Mouse (Mus musculus) B cell, adult 67 days (primary cell): ENCODE results near the gene Gm11037. TPM values are rescaled to one million over a fixed set of nuclear protein-coding genes. Genes with fewer than 3 reads are reported as not detected.

Experiments used
- total RNA-seq, 2 experiments: library from RNA; stranded (reverse); gene quantifications; 4 replicates each; pipeline ENCODE4 v1.2.4; 2023

The Gm11037 gene
- not detected for total RNA-seq

DNA sequence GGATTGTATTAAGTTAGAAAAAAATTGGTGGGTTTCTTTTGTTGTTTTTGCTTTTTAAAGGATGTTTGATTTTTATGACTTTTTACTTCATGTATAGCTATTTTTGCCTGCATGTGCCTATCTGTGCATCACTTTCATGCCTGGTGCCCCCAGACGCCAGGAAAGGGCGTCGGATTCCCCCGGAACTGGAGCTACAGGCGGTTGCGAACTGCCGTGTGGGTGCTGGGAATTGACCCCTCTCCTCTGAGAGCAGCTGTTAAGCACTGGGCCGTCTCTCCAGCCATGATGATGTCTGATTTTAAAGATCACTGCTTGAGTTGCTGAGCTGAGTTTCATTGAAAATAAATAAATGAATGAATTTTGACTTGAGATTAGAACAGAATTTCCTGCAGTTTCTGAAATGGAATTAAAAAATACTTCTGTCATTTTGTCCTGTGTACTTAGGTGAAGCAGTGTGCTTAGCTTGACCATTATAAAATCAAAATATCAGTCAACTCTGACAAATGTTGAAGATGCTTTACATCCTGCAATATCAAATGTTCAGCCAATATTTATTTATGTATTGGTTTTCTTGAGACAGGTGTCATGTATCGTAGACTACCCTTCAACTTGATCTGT is at the start of gene Gm11037:
Gene Gm11037 (plus strand): TSS at position 568 of the 618 bp plus-strand sequence.

GRCm38 (mm10) chr2:131086667-131087390 is 46.5 kb upstream of the Gm11037 start, which contains the start of gene Siglec1:
Siglec1 (minus strand) TSS chr2:131086765.

GRCm38 (mm10) chr2:131127161-131127730 is 6.1 kb upstream of the Gm11037 start, which contains the start of gene Hspa12b:
Hspa12b (plus strand) TSS chr2:131127280.

GRCm38 (mm10) chr2:131159938-131160581 is 26.8 kb downstream of the Gm11037 start, which contains the start of gene 1700037H04Rik:
1700037H04Rik (minus strand) TSS chr2:131160081.

DNA sequence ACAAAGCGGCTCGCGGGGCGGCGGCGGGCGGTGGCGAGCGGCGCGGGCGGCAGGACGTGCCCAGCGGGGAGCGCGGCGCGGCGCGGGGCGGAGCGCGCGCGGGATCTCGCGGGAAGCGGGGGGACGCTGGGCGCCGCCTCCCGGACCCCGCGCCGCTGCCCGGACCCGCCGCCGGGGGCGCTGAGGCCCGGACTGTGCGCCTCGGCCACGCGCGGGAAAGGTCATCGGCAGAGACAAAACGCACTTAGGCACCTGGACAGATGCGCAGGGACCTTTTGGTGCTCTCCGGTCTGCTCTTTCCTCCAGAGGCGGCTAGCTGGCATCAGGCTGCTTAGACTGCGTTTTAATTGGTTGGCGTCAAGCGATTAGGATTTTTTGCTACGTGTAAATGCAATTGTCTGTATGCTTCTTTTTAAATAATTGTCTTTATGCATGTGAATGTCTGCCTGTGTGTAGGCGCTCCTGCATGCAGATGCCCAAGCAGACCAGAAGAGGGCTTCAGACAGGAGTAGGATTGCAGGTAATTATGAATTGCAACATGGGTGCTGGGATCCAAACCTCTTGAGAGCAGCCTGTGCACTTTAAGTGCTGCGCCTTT is 46.8 kb downstream of the Gm11037 start, which contains the start of gene Cenpb:
Gene Cenpb (minus strand): TSS at position 78 of the 598 bp plus-strand sequence.

Other genes starting within 250 kb of the Gm11037 start
- 10 to 100 TPM; 15.5 to 27.8 TPM for gene 4930402H24Rik, start 227.1 kb upstream of the Gm11037 start, total RNA-seq
- 10 to 100 TPM; 20.9 to 23.1 TPM for gene Atrn, start 227.0 kb upstream of the Gm11037 start, total RNA-seq
- not detected for gene Gfra4, start 90.4 kb upstream of the Gm11037 start, total RNA-seq
- gene Adam33, start 69.7 kb upstream of the Gm11037 start, total RNA-seq: not detected
- gene Siglec1, start 46.7 kb upstream of the Gm11037 start, total RNA-seq: under 1 TPM in 1 of 2 experiments, not detected in 1; 0.32 TPM
- gene Hspa12b, start 6.2 kb upstream of the Gm11037 start, total RNA-seq: under 1 TPM in 1 of 2 experiments, not detected in 1; 0.35 TPM
- gene 1700037H04Rik, start 26.6 kb downstream of the Gm11037 start, total RNA-seq: 10 to 100 TPM; 18.4 to 18.9 TPM
- gene Cenpb, start 46.6 kb downstream of the Gm11037 start, total RNA-seq: 10 to 100 TPM; 22.2 to 28.5 TPM
- 10 to 100 TPM; 79.3 to 83.2 TPM for gene Cdc25b, start 53.5 kb downstream of the Gm11037 start, total RNA-seq
- gene Spef1, start 53.8 kb downstream of the Gm11037 start, total RNA-seq: 1 to 10 TPM; 1.2 to 1.7 TPM
- 10 to 100 TPM; 12.0 to 12.6 TPM for gene Ap5s1, start 73.6 kb downstream of the Gm11037 start, total RNA-seq
- gene Mavs, start 100.6 kb downstream of the Gm11037 start, total RNA-seq: 10 to 100 TPM; 28.4 to 43.4 TPM
- 10 to 100 TPM; 74.5 to 75.2 TPM for gene Pank2, start 129.0 kb downstream of the Gm11037 start, total RNA-seq
- gene Rnf24, start 219.4 kb downstream of the Gm11037 start, total RNA-seq: 1 to 10 TPM; 4.3 to 4.4 TPM